In the genomic region with DNA sequence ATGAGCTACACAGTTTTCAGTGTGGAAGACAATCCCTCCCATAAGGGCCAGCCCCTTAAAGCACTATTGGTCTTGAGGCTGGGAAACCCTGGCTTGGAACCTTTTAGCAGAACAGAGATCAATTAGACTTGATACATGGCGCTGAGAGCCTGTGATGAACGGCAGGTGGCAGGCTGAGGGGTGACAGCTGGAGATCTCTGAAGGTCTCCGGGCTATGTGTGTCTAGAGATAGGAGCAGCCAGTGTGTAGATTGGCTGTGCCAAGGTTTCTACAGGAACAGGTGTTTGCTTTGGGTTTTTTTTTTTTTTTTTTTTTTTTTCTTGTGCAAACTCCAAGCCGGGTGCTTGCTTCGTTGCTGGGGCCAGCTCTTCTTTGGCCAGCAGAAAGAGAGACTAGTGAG, we compare ENCODE assay signal across 12 mouse cellular contexts.
DNase-seq lines count a peak whose midpoint lies in the region; ATAC-seq lines count a peak whose summit lies in the region.
"Had no signal": no experiment of that assay in that cellular context is flagged by ENCODE, and none has a peak within 500 bp of the region (broad histone marks: within the 10 kb centered on the region; RNA-seq: fewer than 3 reads in every experiment).

No protein-coding gene starts in this region.

- WGBS in hindbrain, embryonic 16.5 days = 64% methylated on average over 5 of the region's 5 CpGs
- 81% methylated on average over 5 of the region's 5 CpGs for WGBS in hindbrain, embryonic 11.5 days
- 52% methylated on average over 5 of the region's 5 CpGs for WGBS in intestine, embryonic 16.5 days

- no peak overlapping the region for H3K4me2 ChIP-seq in hindbrain, embryonic 16.5 days (ENCODE audit: low read length)
- no peak overlapping the region for H3K4me2 ChIP-seq in hindbrain, embryonic 11.5 days (replicated peaks; ENCODE audit: low read depth, low read length)
- H3K4me2 ChIP-seq in intestine, embryonic 16.5 days (ENCODE audit: low read depth, low read length) = no peak overlapping the region
- H3K4me2 ChIP-seq: limb, embryonic 15.5 days; lung, embryonic 14.5 days had no signal

- H3K4me3 ChIP-seq in hindbrain, embryonic 16.5 days (ENCODE audit: low read length) = no peak overlapping the region
- H3K4me3 ChIP-seq in hindbrain, embryonic 11.5 days (ENCODE audit: low read depth, low read length) = no peak overlapping the region
- H3K4me3 ChIP-seq in intestine, embryonic 16.5 days (ENCODE audit: low read length) = no peak overlapping the region
- H3K4me3 ChIP-seq: erythroblast, embryonic 14.5 days; limb, embryonic 15.5 days had no signal

- no peak overlapping the region for H3K27ac ChIP-seq in hindbrain, embryonic 16.5 days (ENCODE audit: low read depth, low read length)
- no peak overlapping the region for H3K27ac ChIP-seq in hindbrain, embryonic 11.5 days (ENCODE audit: low read depth, low read length)
- no peak overlapping the region for H3K27ac ChIP-seq in intestine, embryonic 16.5 days (ENCODE audit: low read length)
- H3K27ac ChIP-seq: kidney, postnatal 0 days; limb, embryonic 15.5 days had no signal

- no peaks in the 10 kb centered on the region for H3K4me1 ChIP-seq in hindbrain, embryonic 16.5 days (ENCODE audit: control insufficient read depth, insufficient read depth, low read depth, low read length)
- H3K4me1 ChIP-seq in hindbrain, embryonic 11.5 days (replicated peaks; ENCODE audit: control insufficient read depth, insufficient read depth, low read length) = no peaks in the 10 kb centered on the region
- no peaks in the 10 kb centered on the region for H3K4me1 ChIP-seq in intestine, embryonic 16.5 days (ENCODE audit: control insufficient read depth, insufficient read depth, low read length)

- ATAC-seq in hindbrain, embryonic 16.5 days = peak; percentile 66; the same call in 1 of the 2 replicates
- no peak for ATAC-seq in hindbrain, embryonic 11.5 days (ENCODE audit: low FRiP score)
- peak; percentile 72 for ATAC-seq in intestine, embryonic 16.5 days

- intact Hi-C loops in heart, postnatal 25 days (cut with DNase I) = no loop called here

- H3K9ac ChIP-seq in hindbrain, embryonic 16.5 days (ENCODE audit: low read depth, low read length) = no peak overlapping the region
- no peak overlapping the region for H3K9ac ChIP-seq in hindbrain, embryonic 11.5 days (ENCODE audit: low read depth, low read length)
- no peak overlapping the region for H3K9ac ChIP-seq in intestine, embryonic 16.5 days (ENCODE audit: low read depth, low read length)
- H3K9ac ChIP-seq: limb, embryonic 15.5 days; lung, embryonic 14.5 days had no signal

- H3K27me3 ChIP-seq in hindbrain, embryonic 16.5 days (replicated peaks; ENCODE audit: control insufficient read depth, insufficient read depth, low read length) = no peaks in the 10 kb centered on the region
- H3K27me3 ChIP-seq in hindbrain, embryonic 11.5 days (ENCODE audit: control insufficient read depth, insufficient read depth, low read length) = no peaks in the 10 kb centered on the region
- H3K27me3 ChIP-seq in intestine, embryonic 16.5 days (replicated peaks; ENCODE audit: control insufficient read depth, insufficient read depth, low read length) = no peaks in the 10 kb centered on the region

- no peaks in the 10 kb centered on the region for H3K36me3 ChIP-seq in hindbrain, embryonic 16.5 days (ENCODE audit: control insufficient read depth, insufficient read depth, low read length)
- H3K36me3 ChIP-seq in hindbrain, embryonic 11.5 days (ENCODE audit: control insufficient read depth, insufficient read depth, low read length) = no peaks in the 10 kb centered on the region
- H3K36me3 ChIP-seq in intestine, embryonic 16.5 days (ENCODE audit: control insufficient read depth, insufficient read depth, low read length) = no peaks in the 10 kb centered on the region
- H3K36me3 ChIP-seq: limb, embryonic 15.5 days had no signal

- no peaks in the 10 kb centered on the region for H3K9me3 ChIP-seq in hindbrain, embryonic 16.5 days (ENCODE audit: control insufficient read depth, low read length)
- H3K9me3 ChIP-seq in hindbrain, embryonic 11.5 days (ENCODE audit: control insufficient read depth, low read length) = no peaks in the 10 kb centered on the region
- H3K9me3 ChIP-seq in intestine, embryonic 16.5 days (ENCODE audit: control insufficient read depth, low read length) = no peaks in the 10 kb centered on the region
- H3K9me3 ChIP-seq: limb, embryonic 15.5 days had no signal

- DNase-seq in hindbrain, embryonic 11.5 days (ENCODE audit: low spot score) = no peak
- DNase-seq in brain, adult 2 months (ENCODE audit: low read depth, low spot score) = peak; percentile 89
- peak; percentile 63 to 70 for DNase-seq in cerebellum, adult 18-20 months
- DNase-seq in heart, postnatal 25 days (ENCODE audit: low spot score) = no peak
- DNase-seq in retina, postnatal 1 day = no peak
- DNase-seq: heart, adult 11 months; lung, embryonic 14.5 days had no signal

Comparison
In these comparisons a context has a peak if more than half of its experiments do, and no peak if none do; other contexts are left out.
1. DNase-seq: peak in brain, adult 2 months (single experiment) and cerebellum, adult 18-20 months (2 of 2); none in hindbrain, embryonic 11.5 days (single experiment), heart, postnatal 25 days (single experiment) and retina, postnatal 1 day (single experiment).